Mouse (Mus musculus): Measurements from ENCODE around the gene Msrb1.

DNA sequence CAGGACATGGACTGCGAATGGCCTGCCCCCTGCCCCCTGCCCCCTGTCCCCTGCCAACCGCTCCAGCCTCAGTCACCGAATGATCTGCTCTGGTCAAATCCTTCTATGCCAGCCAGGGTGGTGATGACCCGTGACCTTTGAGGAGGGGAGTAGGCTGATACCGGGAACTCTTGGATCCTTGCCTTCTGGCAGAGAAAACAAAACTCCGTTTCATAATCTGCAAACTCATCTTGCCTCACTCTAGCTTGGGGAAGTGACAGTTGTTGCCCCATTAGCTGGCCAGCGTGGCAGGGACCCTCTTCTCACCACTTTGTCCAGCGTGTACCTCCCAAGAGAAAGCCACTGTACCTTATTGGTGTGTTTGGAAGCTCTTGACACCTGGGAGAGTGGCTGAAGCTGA is 5.9 kb downstream of the Msrb1 start:
- no peak for TF ChIP-seq CTCF (IDR thresholded peaks at IDR 0.05; ENCODE audit: borderline replicate concordance, insufficient read depth, low read length)
- no peak for TF ChIP-seq POLR2A (IDR thresholded peaks at IDR 0.05; ENCODE audit: low read depth, low read length)
